In genomic region chr6:112717168-112717567, GRCm38 (mm10) we compare ENCODE assay signal across 10 mouse cellular contexts. TPM values are rescaled to one million over a fixed set of nuclear protein-coding genes. Genes with fewer than 3 reads are reported as not detected.
A peak's percentile ranks its signal among the peaks of the same experiment; 100 is the strongest.
DNase-seq lines count a peak whose midpoint lies in the region; ATAC-seq lines count a peak whose summit lies in the region.
"Had no signal": no experiment of that assay in that cellular context is flagged by ENCODE, and none has a peak within 500 bp of the region (broad histone marks: within the 10 kb centered on the region; RNA-seq: fewer than 3 reads in every experiment).

No protein-coding gene starts in this region.

- no peaks in the 10 kb centered on the region for H3K27me3 ChIP-seq in forebrain, embryonic 12.5 days
- no peaks in the 10 kb centered on the region for H3K27me3 ChIP-seq in forebrain, embryonic 11.5 days (ENCODE audit: control insufficient read depth, insufficient read depth, low read length)
- H3K27me3 ChIP-seq: heart, embryonic 13.5 days; megakaryocyte, embryonic 14.5 days had no signal

- H3K27ac ChIP-seq in forebrain, embryonic 12.5 days: no peak overlapping the region
- no peak overlapping the region for H3K27ac ChIP-seq in forebrain, embryonic 11.5 days (ENCODE audit: low read depth, low read length)
- H3K27ac ChIP-seq: heart, embryonic 13.5 days had no signal

- H3K9ac ChIP-seq in forebrain, embryonic 12.5 days: no peak overlapping the region
- H3K9ac ChIP-seq in forebrain, embryonic 11.5 days (ENCODE audit: low read length): no peak overlapping the region
- H3K9ac ChIP-seq: heart, embryonic 13.5 days had no signal

- ATAC-seq in forebrain, embryonic 12.5 days (ENCODE audit: low FRiP score): peak; percentile 48; the same call in 1 of the 2 replicates
- ATAC-seq in forebrain, embryonic 11.5 days (replicated peaks; ENCODE audit: low FRiP score): no peak; the same call in 1 of the 2 replicates

- H3K36me3 ChIP-seq in forebrain, embryonic 12.5 days (replicated peaks): peaks cover 23% of the 10 kb centered on the region
- peaks cover 4% of the 10 kb centered on the region; the same call in 1 of the 2 replicates for H3K36me3 ChIP-seq in forebrain, embryonic 11.5 days (ENCODE audit: control insufficient read depth, insufficient read depth, low read length)
- H3K36me3 ChIP-seq: heart, embryonic 13.5 days had no signal

- WGBS in forebrain, embryonic 12.5 days: 63% methylated on average over 5 of the region's 5 CpGs
- WGBS in forebrain, embryonic 11.5 days: 59% methylated on average over 5 of the region's 5 CpGs

- no peak overlapping the region for H3K4me3 ChIP-seq in forebrain, embryonic 12.5 days (replicated peaks)
- H3K4me3 ChIP-seq in forebrain, embryonic 11.5 days (ENCODE audit: low read depth, low read length): no peak overlapping the region
- H3K4me3 ChIP-seq: heart, embryonic 13.5 days; megakaryocyte, embryonic 14.5 days had no signal

- no peak overlapping the region for H3K4me2 ChIP-seq in forebrain, embryonic 12.5 days
- H3K4me2 ChIP-seq in forebrain, embryonic 11.5 days (ENCODE audit: low read depth, low read length, severe bottlenecking): no peak overlapping the region
- H3K4me2 ChIP-seq: heart, embryonic 13.5 days had no signal

- DNase-seq in forebrain, embryonic 11.5 days (ENCODE audit: low spot score): no peak
- DNase-seq in ovary, postnatal 36 days (ENCODE audit: low spot score): peak; percentile 15
- DNase-seq in ovary, postnatal 10 days (ENCODE audit: low spot score): no peak
- peak; percentile 55 for DNase-seq in embryo, embryonic 11 days
- DNase-seq in lung, postnatal 14 days: peak; percentile 30
- DNase-seq in c-Kit-positive CD71-positive TER-119-positive erythroid progenitor cells, embryonic 14.5 days (ENCODE audit: low spot score): no peak
- DNase-seq in MN1 (ENCODE audit: low spot score): no peak

- H3K4me1 ChIP-seq in forebrain, embryonic 12.5 days: no peaks in the 10 kb centered on the region
- no peaks in the 10 kb centered on the region for H3K4me1 ChIP-seq in forebrain, embryonic 11.5 days (replicated peaks; ENCODE audit: control insufficient read depth, insufficient read depth, low read length)
- H3K4me1 ChIP-seq: heart, embryonic 13.5 days had no signal

- no peaks in the 10 kb centered on the region for H3K9me3 ChIP-seq in forebrain, embryonic 12.5 days
- no peaks in the 10 kb centered on the region for H3K9me3 ChIP-seq in forebrain, embryonic 11.5 days (ENCODE audit: control insufficient read depth, low read length)
- H3K9me3 ChIP-seq: heart, embryonic 13.5 days had no signal

RNA-seq across cellular contexts. Expression of gene Rad18, which starts 20.7 kb away (rescaled TPM):
- polyA plus RNA-seq in forebrain, embryonic 12.5 days (2016; fragmentation: Nextera tagmentation; extraction: Ambion mirVana): 42.4 and 47.8 TPM in 2 replicates
- 47.5 and 54.1 TPM in 2 replicates for polyA plus RNA-seq in forebrain, embryonic 11.5 days (2014; fragmentation: Nextera tagmentation; extraction: Ambion mirVana)

Comparison
In these comparisons a context has a peak if more than half of its experiments do, and no peak if none do; other contexts are left out.
1. DNase-seq: peak in ovary, postnatal 36 days (single experiment), embryo, embryonic 11 days (single experiment) and lung, postnatal 14 days (single experiment); none in forebrain, embryonic 11.5 days (single experiment), ovary, postnatal 10 days (single experiment), c-Kit-positive CD71-positive TER-119-positive erythroid progenitor cells, embryonic 14.5 days (single experiment) and MN1 (single experiment).